Mouse (Mus musculus): ENCODE measurements around the gene Snrpa1.

Snrpa1 gene

GRCm38 (mm10) chr7:66115821-66116343 lies 57.1 kb downstream of the Snrpa1 start:
- no peak for DNase-seq (ENCODE audit: low spot score)

DNA sequence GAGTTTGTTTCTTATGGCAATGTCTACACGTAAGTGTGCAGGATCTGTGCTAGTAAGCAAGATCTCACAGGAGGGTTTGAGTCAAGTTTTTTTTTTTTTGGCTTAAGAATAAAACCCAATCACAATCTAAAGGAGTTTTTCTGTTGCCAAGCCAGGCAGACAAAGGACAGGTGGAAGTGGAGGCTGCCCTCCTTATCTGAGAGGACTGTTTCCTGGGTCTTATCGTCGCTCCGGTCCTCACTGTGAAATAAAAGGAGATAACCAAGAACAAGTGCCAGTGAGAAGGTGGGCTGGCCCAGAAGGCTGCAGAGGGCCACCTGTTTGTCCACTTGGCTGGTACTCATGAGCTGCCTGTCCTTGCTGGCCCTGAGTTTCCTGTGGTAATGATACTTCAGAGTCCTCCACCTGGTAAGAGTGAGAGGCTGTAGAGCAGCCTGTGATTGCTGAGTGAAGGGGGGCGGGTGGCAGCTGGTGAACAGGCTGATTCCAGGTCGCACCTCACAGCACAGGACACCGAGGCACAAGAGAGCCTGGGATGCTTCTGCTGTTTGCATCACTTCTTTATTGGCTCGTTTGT lies 58.2 kb downstream of the Snrpa1 start:
- no peak for DNase-seq (ENCODE audit: low spot score)

DNA sequence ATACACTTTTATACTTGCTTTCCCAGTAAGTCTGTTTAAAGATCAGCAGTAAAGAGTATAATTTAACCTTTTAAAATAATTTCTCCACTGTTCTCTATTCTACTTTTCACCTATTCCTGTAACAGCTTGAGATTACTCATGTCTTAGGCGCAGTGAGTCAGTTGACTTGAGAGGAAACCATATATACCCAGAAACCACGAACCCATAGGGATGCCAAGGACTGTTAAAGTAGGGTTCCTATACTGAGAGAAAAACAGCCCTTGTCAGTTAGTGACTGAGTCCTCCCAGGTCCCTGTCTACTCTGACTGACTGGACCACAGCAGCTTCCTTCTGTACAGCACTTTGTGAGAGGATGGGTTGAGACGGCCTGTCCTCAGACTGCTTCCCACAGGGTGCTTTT lies 59.2 kb downstream of the Snrpa1 start:
- no peak for DNase-seq (ENCODE audit: low spot score)

GRCm38 (mm10) chr7:66118796-66119195 lies 60.0 kb downstream of the Snrpa1 start:
- no peak for DNase-seq (ENCODE audit: low spot score)

DNA sequence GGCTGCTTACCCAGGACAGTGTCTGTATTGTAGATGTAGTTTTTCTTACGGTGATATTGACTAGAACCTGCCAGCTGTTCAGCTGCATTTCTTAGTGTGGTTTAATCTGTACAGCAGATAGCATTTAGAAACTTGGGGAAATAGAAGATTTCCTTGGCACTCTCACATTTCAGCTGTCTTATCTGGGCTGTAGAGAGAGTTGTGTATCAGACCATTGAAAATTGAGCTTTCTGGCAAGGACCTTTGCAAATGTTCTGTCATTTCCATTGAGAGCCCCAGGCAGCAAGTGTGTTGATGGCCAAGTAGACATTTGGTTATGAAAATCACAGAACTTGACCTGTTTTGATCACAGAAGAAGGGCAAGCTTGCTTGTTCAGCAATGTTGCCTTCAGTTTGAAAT lies 61.3 kb downstream of the Snrpa1 start:
- no peak for DNase-seq (ENCODE audit: low spot score)

DNA sequence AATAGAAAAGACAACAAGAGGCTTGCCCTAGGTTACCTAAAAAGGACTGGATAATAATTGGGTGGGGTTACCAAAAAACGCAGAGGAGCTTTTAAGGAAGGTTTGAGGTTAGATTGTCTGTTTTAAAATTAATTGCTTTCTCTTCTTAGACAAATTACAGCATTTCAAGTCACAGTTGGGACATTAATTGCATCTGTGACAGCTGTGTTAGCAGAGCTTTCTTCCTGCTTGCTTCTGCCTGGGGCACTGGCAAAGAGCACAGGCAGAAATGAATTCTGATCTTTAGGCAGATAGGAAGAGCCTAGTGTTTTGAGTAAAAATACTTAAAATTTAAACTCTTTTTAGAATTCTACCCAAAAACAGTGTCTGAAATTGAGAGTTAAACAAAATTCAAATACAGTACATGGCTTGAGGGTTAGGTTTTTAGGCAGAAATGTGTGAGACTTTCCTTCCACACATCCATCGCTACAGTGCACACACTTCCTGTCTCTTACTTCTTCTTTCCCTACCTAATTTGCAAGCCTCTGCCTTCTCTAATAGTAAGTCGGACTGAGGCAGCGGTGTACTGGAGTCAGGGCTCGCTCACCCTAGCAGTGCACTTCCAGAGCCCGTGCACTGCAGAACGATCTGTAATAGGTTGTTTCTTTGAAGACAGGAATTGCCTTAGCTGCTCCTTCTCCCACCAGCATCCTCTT lies 62.0 kb downstream of the Snrpa1 start:
- DNase-seq (ENCODE audit: low spot score) = no peak
